Mouse (Mus musculus) gastrocnemius, adult 8-10 months (tissue): ENCODE results near the gene Spef1. TPM values are rescaled to one million over a fixed set of nuclear protein-coding genes. Genes with fewer than 3 reads are reported as not detected.

Experiments
- DNase-seq, 2 experiments: peaks; one replicate each; pipeline ENCODE4 v3.0.0; 2022; ENCODE audit warnings: low spot score in 2 of 2
- total RNA-seq, 4 experiments: library from RNA; stranded (reverse); gene quantifications; 2 replicates each; pipeline ENCODE4 v1.2.4; 2022

Spef1 gene
- total RNA-seq, 4 experiments from 2014 or later = 0.94 to 1.7 (median 1.5) TPM

GRCm38 (mm10) chr2:131125964-131126815 is 60.9 kb downstream of the Spef1 start:
- no peak for DNase-seq

- no peak for DNase-seq
Observed at GRCm38 (mm10) chr2:131125157-131125963, 61.7 kb downstream of the Spef1 start.

DNA sequence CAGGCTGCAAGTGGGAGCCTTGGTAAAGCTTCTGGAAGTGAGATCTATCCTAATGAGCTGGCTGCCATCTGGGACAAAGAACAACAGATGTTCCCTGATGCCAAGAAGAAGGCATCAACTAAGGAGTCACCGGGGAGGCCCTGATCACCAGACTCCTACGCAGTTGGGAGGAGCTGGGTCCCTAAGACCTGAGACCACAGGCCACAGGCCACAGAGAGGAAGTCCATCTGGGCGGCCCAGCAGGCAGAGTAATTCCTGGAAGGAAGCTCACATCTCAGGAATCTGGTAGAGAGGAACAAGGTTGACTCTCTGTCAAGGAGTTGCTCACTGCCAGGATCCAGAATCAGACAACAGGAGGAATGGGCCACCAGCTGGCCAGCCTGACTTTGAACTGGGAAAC is 62.9 kb downstream of the Spef1 start:
- DNase-seq = no peak

Other genes starting within 250 kb of the Spef1 start
- 1 to 10 TPM in 3 of 4 experiments, under 1 TPM in 1; 0.92 to 1.7 (median 1.3) TPM for gene Gfra4, start 144.2 kb downstream of the Spef1 start, total RNA-seq
- gene Adam33, start 123.5 kb downstream of the Spef1 start, total RNA-seq = 1 to 10 TPM in 3 of 4 experiments, under 1 TPM in 1; 0.82 to 1.8 (median 1.3) TPM
- gene Siglec1, start 100.5 kb downstream of the Spef1 start, total RNA-seq = under 1 TPM; 0.19 to 0.72 (median 0.47) TPM
- 1 to 10 TPM; 6.8 to 9.2 (median 6.9) TPM for gene Hspa12b, start 60.0 kb downstream of the Spef1 start, total RNA-seq
- not detected for gene Gm11037, start 53.8 kb downstream of the Spef1 start, total RNA-seq
- 1 to 10 TPM; 2.6 to 5.9 (median 4.4) TPM for gene 1700037H04Rik, start 27.2 kb downstream of the Spef1 start, total RNA-seq
- 10 to 100 TPM; 77.4 to 89.0 (median 82.6) TPM for gene Cenpb, start 7.2 kb downstream of the Spef1 start, total RNA-seq
- gene Cdc25b, start 333 bp downstream of the Spef1 start, total RNA-seq = 1 to 10 TPM; 1.2 to 2.3 (median 1.9) TPM
- gene Ap5s1, start 19.8 kb upstream of the Spef1 start, total RNA-seq = 10 to 100 TPM; 10.7 to 21.6 (median 18.7) TPM
- 10 to 100 TPM; 39.9 to 46.3 (median 43.4) TPM for gene Mavs, start 46.8 kb upstream of the Spef1 start, total RNA-seq
- 10 to 100 TPM; 18.9 to 25.4 (median 23.8) TPM for gene Pank2, start 75.2 kb upstream of the Spef1 start, total RNA-seq
- gene Rnf24, start 165.6 kb upstream of the Spef1 start, total RNA-seq = 1 to 10 TPM; 1.4 to 2.3 (median 1.4) TPM